Mouse (Mus musculus) forebrain, embryonic 12.5 days (tissue): ENCODE results near the gene Pilrb1. TPM values are rescaled to one million over a fixed set of nuclear protein-coding genes. Genes with fewer than 3 reads are reported as not detected.
"Not testable (repeated sequence)": the region's sequence is repeated elsewhere in the genome, so short reads cannot be mapped to it uniquely, and the experiment has no call there.

Source experiments
- ATAC-seq: fragments of 200-750 bp; cut with Nextera tagmentation; 2 replicates; pipeline ENCODE4 v1.8.0; 2017; ENCODE audit warnings: moderate TSS enrichment; ENCODE audit not compliant: low FRiP score
- H3K27ac ChIP-seq: fragments of 300-500 bp; sonication (generic); 2 replicates; pipeline ENCODE4 v1.5.1; 2016; ENCODE audit warnings: mild to moderate bottlenecking
- H3K27me3 ChIP-seq: fragments of 300-500 bp; sonication (generic); 2 replicates; pipeline ENCODE4 v1.6.1; 2016; ENCODE audit warnings: mild to moderate bottlenecking
- H3K36me3 ChIP-seq: fragments of 300-500 bp; sonication (generic); replicated peaks from 2 replicates; pipeline ENCODE4 v1.6.1; 2016; ENCODE audit warnings: mild to moderate bottlenecking
- H3K4me1 ChIP-seq: fragments of 300-500 bp; sonication (generic); 2 replicates; pipeline ENCODE4 v1.6.1; 2016
- H3K4me2 ChIP-seq: fragments of 300-500 bp; sonication (generic); 2 replicates; pipeline ENCODE4 v1.6.1; 2016; ENCODE audit warnings: mild to moderate bottlenecking, moderate library complexity
- H3K4me3 ChIP-seq: fragments of 300-500 bp; sonication (generic); replicated peaks from 2 replicates; pipeline ENCODE4 v1.5.1; 2016; ENCODE audit warnings: mild to moderate bottlenecking
- H3K9ac ChIP-seq: fragments of 300-500 bp; sonication (generic); 2 replicates; pipeline ENCODE4 v1.6.1; 2016; ENCODE audit warnings: mild to moderate bottlenecking
- H3K9me3 ChIP-seq: fragments of 300-500 bp; sonication (generic); 2 replicates; pipeline ENCODE4 v1.6.1; 2016
- WGBS: fragments of 180-500 bp; shearing (Covaris S2); methylation state at CpG from one replicate; pipeline ENCODE4 v1.1.7; 2016; 5-methylcytosine and 5-hydroxymethylcytosine counted together
- polyA plus RNA-seq: library from polyadenylated mRNA; unstranded; fragments of >200 nt; fragmentation: Nextera tagmentation; extraction: Ambion mirVana; gene quantifications from 2 replicates; pipeline ENCODE4 v1.2.1, GENCODE M21; 2016

Pilrb1 gene
- polyA plus RNA-seq = not detected in 2 replicates

GRCm38 (mm10) chr5:137857960-137858710 is at the start of gene Pilrb1:
TSS of gene Pilrb1 (minus strand) at chr5:137858106.
- not testable (repeated sequence) for H3K9me3 ChIP-seq, H3K4me2 ChIP-seq, H3K9ac ChIP-seq, H3K27ac ChIP-seq, ATAC-seq, H3K27me3 ChIP-seq, H3K4me1 ChIP-seq, H3K36me3 ChIP-seq, H3K4me3 ChIP-seq
- 95% methylated on average over 2 of the region's 2 CpGs for WGBS

GRCm38 (mm10) chr5:137897812-137898211 is 39.9 kb upstream of the Pilrb1 start:
- ATAC-seq = no peak
- WGBS = 70% methylated on average over 1 of the region's 1 CpGs

GRCm38 (mm10) chr5:137892954-137893353 is 35.0 kb upstream of the Pilrb1 start:
- Histone ChIP-seq H3K9me3 (no peaks in the 10 kb centered on the region), H3K4me2 (no peak overlapping the region), H3K4me3 (no peak overlapping the region), H3K36me3 (no peaks in the 10 kb centered on the region), H3K27ac (no peak overlapping the region), H3K4me1 (no peaks in the 10 kb centered on the region), H3K9ac (no peak overlapping the region), H3K27me3 (no peaks in the 10 kb centered on the region; the same call in 1 of the 2 replicates)
- WGBS = 61% methylated on average over 1 of the region's 1 CpGs
- no peak for ATAC-seq

More at GRCm38 (mm10) chr5:137897812-137898211, 39.9 kb upstream of the Pilrb1 start:
- Histone ChIP-seq H3K36me3 (no peaks in the 10 kb centered on the region), H3K4me2 (no peak overlapping the region), H3K9me3 (no peaks in the 10 kb centered on the region), H3K4me3 (no peak overlapping the region), H3K27ac (no peak overlapping the region), H3K4me1 (no peaks in the 10 kb centered on the region), H3K27me3 (no peaks in the 10 kb centered on the region), H3K9ac (no peak overlapping the region)

- no peaks in the 10 kb centered on the region; the same call in 1 of the 2 replicates for H3K27me3 ChIP-seq
- H3K4me2 ChIP-seq = no peak overlapping the region
- no peak overlapping the region for H3K27ac ChIP-seq
- no peaks in the 10 kb centered on the region for H3K9me3 ChIP-seq
- H3K4me3 ChIP-seq = no peak overlapping the region
- no peak for ATAC-seq
- 87% methylated on average over 1 of the region's 1 CpGs for WGBS
- no peak overlapping the region for H3K9ac ChIP-seq
- no peaks in the 10 kb centered on the region for H3K4me1 ChIP-seq
- no peaks in the 10 kb centered on the region for H3K36me3 ChIP-seq
These were observed 29.8 kb upstream of the Pilrb1 start for GRCm38 (mm10) chr5:137887666-137888065.

- H3K9ac ChIP-seq = no peak overlapping the region
- WGBS = 16% methylated on average over 2 of the region's 2 CpGs
- no peak overlapping the region for H3K4me2 ChIP-seq
- no peaks in the 10 kb centered on the region for H3K36me3 ChIP-seq
- H3K27me3 ChIP-seq = no peaks in the 10 kb centered on the region; the same call in 1 of the 2 replicates
- H3K27ac ChIP-seq = no peak overlapping the region
- ATAC-seq = no peak
- H3K9me3 ChIP-seq = no peaks in the 10 kb centered on the region
- H3K4me1 ChIP-seq = no peaks in the 10 kb centered on the region
- H3K4me3 ChIP-seq = no peak overlapping the region
These were observed 28.0 kb upstream of the Pilrb1 start for GRCm38 (mm10) chr5:137885894-137886293.

GRCm38 (mm10) chr5:137883345-137883744 is 25.4 kb upstream of the Pilrb1 start:
- Histone ChIP-seq H3K4me3 (no peak overlapping the region), H3K27me3 (no peaks in the 10 kb centered on the region; the same call in 1 of the 2 replicates), H3K9ac (no peak overlapping the region), H3K27ac (no peak overlapping the region), H3K4me2 (no peak overlapping the region), H3K9me3 (no peaks in the 10 kb centered on the region), H3K36me3 (no peaks in the 10 kb centered on the region), H3K4me1 (no peaks in the 10 kb centered on the region)
- WGBS = 87% methylated on average over 3 of the region's 3 CpGs
- ATAC-seq = no peak

GRCm38 (mm10) chr5:137882922-137883321 is 25.0 kb upstream of the Pilrb1 start:
- Histone ChIP-seq H3K27ac (no peak overlapping the region), H3K9ac (no peak overlapping the region), H3K4me3 (no peak overlapping the region), H3K4me1 (no peaks in the 10 kb centered on the region), H3K27me3 (no peaks in the 10 kb centered on the region; the same call in 1 of the 2 replicates), H3K4me2 (no peak overlapping the region), H3K36me3 (no peaks in the 10 kb centered on the region), H3K9me3 (no peaks in the 10 kb centered on the region)
- WGBS = 81% methylated on average over 4 of the region's 4 CpGs
- no peak for ATAC-seq

GRCm38 (mm10) chr5:137877860-137878259 is 20.0 kb upstream of the Pilrb1 start:
- no peaks in the 10 kb centered on the region for H3K4me1 ChIP-seq
- no peaks in the 10 kb centered on the region for H3K36me3 ChIP-seq
- H3K4me3 ChIP-seq = no peak overlapping the region
- H3K27me3 ChIP-seq = no peaks in the 10 kb centered on the region
- no peak for ATAC-seq
- H3K9me3 ChIP-seq = no peaks in the 10 kb centered on the region
- H3K27ac ChIP-seq = no peak overlapping the region
- WGBS = 52% methylated on average over 2 of the region's 2 CpGs
- H3K9ac ChIP-seq = no peak overlapping the region
- H3K4me2 ChIP-seq = no peak overlapping the region

GRCm38 (mm10) chr5:137875054-137875453 is 17.1 kb upstream of the Pilrb1 start:
- ATAC-seq = no peak
- Histone ChIP-seq H3K9me3 (no peaks in the 10 kb centered on the region), H3K4me2 (no peak overlapping the region), H3K4me3 (no peak overlapping the region), H3K9ac (no peak overlapping the region), H3K27me3 (no peaks in the 10 kb centered on the region), H3K36me3 (no peaks in the 10 kb centered on the region), H3K27ac (no peak overlapping the region), H3K4me1 (no peaks in the 10 kb centered on the region)
- WGBS = 82% methylated on average over 2 of the region's 2 CpGs

- H3K36me3 ChIP-seq, H3K4me3 ChIP-seq, H3K9ac ChIP-seq, H3K4me2 ChIP-seq, H3K4me1 ChIP-seq, H3K9me3 ChIP-seq, H3K27me3 ChIP-seq, ATAC-seq, H3K27ac ChIP-seq: not testable (repeated sequence)
- 58% methylated on average over 1 of the region's 1 CpGs for WGBS
These were observed 14.4 kb upstream of the Pilrb1 start for GRCm38 (mm10) chr5:137872381-137872702.

- not testable (repeated sequence) for H3K27ac ChIP-seq, H3K27me3 ChIP-seq, H3K4me2 ChIP-seq, ATAC-seq, H3K4me3 ChIP-seq, H3K4me1 ChIP-seq, H3K9ac ChIP-seq, H3K9me3 ChIP-seq, H3K36me3 ChIP-seq
- 76% methylated on average over 3 of the region's 3 CpGs for WGBS
These were observed 13.9 kb upstream of the Pilrb1 start, which contains the start of gene Pilrb2 for GRCm38 (mm10) chr5:137871644-137872380. TSS of gene Pilrb2 (minus strand) at chr5:137871815.

- not testable (repeated sequence) for H3K9ac ChIP-seq, H3K9me3 ChIP-seq, H3K27ac ChIP-seq, H3K36me3 ChIP-seq, H3K27me3 ChIP-seq, ATAC-seq, H3K4me2 ChIP-seq, H3K4me1 ChIP-seq, H3K4me3 ChIP-seq
- 72% methylated on average over 2 of the region's 2 CpGs for WGBS
These were observed 10.7 kb upstream of the Pilrb1 start for GRCm38 (mm10) chr5:137868600-137868999.

GRCm38 (mm10) chr5:137864008-137864407 is 6.1 kb upstream of the Pilrb1 start:
- 91% methylated on average over 1 of the region's 1 CpGs for WGBS
- H3K4me1 ChIP-seq, H3K4me2 ChIP-seq, H3K27ac ChIP-seq, H3K27me3 ChIP-seq, H3K9me3 ChIP-seq, H3K4me3 ChIP-seq, H3K36me3 ChIP-seq, H3K9ac ChIP-seq, ATAC-seq: not testable (repeated sequence)
